Mouse (Mus musculus) lung, embryonic 15.5 days (tissue): Measurements from ENCODE around the gene Calcrl. TPM values are rescaled to one million over a fixed set of nuclear protein-coding genes. Genes with fewer than 3 reads are reported as not detected.

Experiments
- ATAC-seq: fragments of 200-750 bp; cut with Nextera tagmentation; 2 replicates; pipeline ENCODE4 v1.8.0; 2017; ENCODE audit warnings: moderate number of reproducible peaks, borderline replicate concordance; ENCODE audit not compliant: low FRiP score, low TSS enrichment; ENCODE audit errors: extremely low read depth
- H3K27ac ChIP-seq: fragments of 300-500 bp; sonication (generic); 2 replicates; pipeline ENCODE4 v1.5.1; 2015; ENCODE audit warnings: moderate library complexity, mild to moderate bottlenecking, inconsistent platforms
- H3K27me3 ChIP-seq: fragments of 300-500 bp; sonication (generic); 2 replicates; pipeline ENCODE4 v1.6.1; 2015; ENCODE audit warnings: inconsistent platforms
- H3K36me3 ChIP-seq: fragments of 300-500 bp; sonication (generic); 2 replicates; pipeline ENCODE4 v1.6.1; 2015; ENCODE audit warnings: inconsistent platforms
- H3K4me1 ChIP-seq: fragments of 300-500 bp; sonication (generic); 2 replicates; pipeline ENCODE4 v1.6.1; 2015; ENCODE audit warnings: inconsistent platforms
- H3K4me2 ChIP-seq: fragments of 300-500 bp; sonication (generic); 2 replicates; pipeline ENCODE4 v1.6.1; 2015; ENCODE audit warnings: inconsistent platforms, mild to moderate bottlenecking, moderate library complexity
- H3K4me3 ChIP-seq: fragments of 300-500 bp; sonication (generic); 2 replicates; pipeline ENCODE4 v1.5.1; 2015; ENCODE audit warnings: mild to moderate bottlenecking, inconsistent platforms
- H3K9ac ChIP-seq: fragments of 300-500 bp; sonication (generic); 2 replicates; pipeline ENCODE4 v1.6.1; 2015; ENCODE audit warnings: inconsistent platforms
- H3K9me3 ChIP-seq: fragments of 300-500 bp; sonication (generic); 2 replicates; pipeline ENCODE4 v1.6.1; 2016; ENCODE audit warnings: inconsistent platforms
- WGBS: fragments of 180-500 bp; shearing (Covaris S2); methylation state at CpG from one replicate; pipeline ENCODE4 v1.1.7; 2015; 5-methylcytosine and 5-hydroxymethylcytosine counted together
- polyA plus RNA-seq: library from polyadenylated mRNA; unstranded; fragments of >200 nt; fragmentation: Nextera tagmentation; extraction: Ambion mirVana; gene quantifications from 2 replicates; pipeline ENCODE4 v1.2.1, GENCODE M21; 2015

Gene Calcrl
- polyA plus RNA-seq = 60.6 and 77.1 TPM in 2 replicates

DNA sequence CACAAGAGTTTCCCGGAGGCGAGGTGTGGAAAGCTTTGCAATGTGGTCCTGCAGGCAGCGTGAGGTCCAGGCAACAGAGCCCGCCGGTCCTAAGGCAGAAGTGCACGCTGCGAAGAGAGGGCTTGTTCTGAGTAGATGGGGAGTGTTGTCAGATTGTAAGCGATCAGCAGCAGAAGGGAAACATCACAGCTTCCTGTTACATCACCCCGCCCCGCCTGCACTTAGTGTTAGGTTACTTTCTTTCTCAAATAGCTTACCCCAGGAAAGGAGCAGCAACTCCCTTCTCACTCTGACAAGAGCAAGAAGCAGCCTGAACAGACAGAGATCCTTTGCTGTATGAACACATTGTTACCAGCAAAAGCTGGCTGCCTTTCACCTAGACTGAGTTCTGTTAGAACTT lies at the start of gene Calcrl:
Gene Calcrl, minus strand, starts transcription at position 274 of the 400 bp plus-strand sequence.
- WGBS = 0% methylated on average over 10 of the region's 10 CpGs
- H3K27me3 ChIP-seq = no peaks in the 10 kb centered on the region
- peak within 1 kb of the TSS; percentile 43 for H3K4me3 ChIP-seq
- H3K4me2 ChIP-seq = peak within 1 kb of the TSS; percentile 58
- peaks cover 4% of the 10 kb centered on the region; the same call in 1 of the 2 replicates for H3K4me1 ChIP-seq
- peak within 1 kb of the TSS; percentile 78 for H3K27ac ChIP-seq
- peak within 1 kb of the TSS; percentile 42; the same call in 1 of the 2 replicates for H3K9ac ChIP-seq
- no peaks in the 10 kb centered on the region for H3K9me3 ChIP-seq
- no peaks in the 10 kb centered on the region for H3K36me3 ChIP-seq
- ATAC-seq = peak; percentile 93

DNA sequence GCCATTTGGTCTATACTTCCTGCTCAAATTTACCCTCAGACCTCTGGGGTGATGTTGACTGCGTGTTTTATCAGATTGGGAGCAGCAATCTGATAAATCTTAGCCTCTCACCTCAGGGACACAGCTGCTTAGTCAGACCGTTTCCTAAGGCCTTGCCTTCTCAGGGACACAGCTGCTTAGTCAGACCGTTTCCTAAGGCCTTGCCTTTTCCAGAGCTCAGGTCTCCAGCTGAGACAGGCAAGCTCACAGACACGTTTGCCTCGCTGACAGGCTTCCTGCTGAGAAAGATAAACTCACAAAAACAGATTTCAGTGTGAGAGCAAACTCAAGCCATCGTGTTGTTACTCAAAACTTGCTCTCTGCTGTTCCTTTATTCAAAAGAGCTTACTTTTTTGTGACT lies 49.4 kb upstream of the Calcrl start:
- Histone ChIP-seq H3K9ac (peak overlapping the region; percentile 5; the same call in 1 of the 2 replicates), H3K27ac (peak overlapping the region; percentile 35; the same call in 1 of the 2 replicates), H3K4me1 (peaks cover 9% of the 10 kb centered on the region), H3K4me3 (no peak overlapping the region), H3K9me3 (no peaks in the 10 kb centered on the region), H3K4me2 (no peak overlapping the region), H3K27me3 (no peaks in the 10 kb centered on the region), H3K36me3 (0 out of 2 replicates have a peak, but pooled peaks cover 5% of the 10 kb centered on the region)
- 10% methylated on average over 6 of the region's 6 CpGs for WGBS
- no peak for ATAC-seq

DNA sequence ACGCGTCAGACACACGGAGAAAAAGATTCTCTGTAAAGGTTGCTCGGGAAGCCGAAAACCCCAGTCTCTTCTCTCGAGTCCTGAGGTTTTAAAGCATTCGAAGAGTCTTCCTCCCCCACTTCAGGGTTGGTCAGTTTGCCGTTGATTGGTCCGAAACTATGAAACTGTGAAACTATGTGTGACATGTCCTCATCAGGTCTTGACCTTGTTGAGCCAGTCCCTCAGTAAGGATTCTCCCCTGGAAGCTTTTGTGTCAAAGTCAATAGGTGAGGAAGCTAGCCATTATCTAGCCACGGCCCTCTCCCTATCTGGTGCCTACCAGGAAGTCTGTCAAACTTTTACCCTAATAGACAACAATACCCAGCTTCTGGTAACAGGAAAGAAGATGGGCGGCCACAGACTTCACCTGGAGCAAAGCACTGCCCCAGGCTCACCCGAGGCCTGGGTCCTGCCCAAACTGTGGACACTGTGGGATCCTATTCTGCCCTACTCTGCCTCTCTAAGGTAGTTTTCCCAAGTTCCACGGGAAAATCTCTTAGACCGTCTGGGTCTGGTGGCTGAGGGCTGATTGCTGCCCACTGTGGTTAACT lies 48.8 kb upstream of the Calcrl start:
- Histone ChIP-seq H3K4me1 (peaks cover 9% of the 10 kb centered on the region), H3K4me3 (no peak overlapping the region), H3K27me3 (no peaks in the 10 kb centered on the region), H3K36me3 (0 out of 2 replicates have a peak, but pooled peaks cover 8% of the 10 kb centered on the region), H3K27ac (no peak overlapping the region), H3K9ac (no peak overlapping the region), H3K9me3 (no peaks in the 10 kb centered on the region), H3K4me2 (no peak overlapping the region)
- no peak for ATAC-seq
- WGBS = 66% methylated on average over 14 of the region's 14 CpGs

GRCm38 (mm10) chr2:84467391-84467790 lies 42.2 kb upstream of the Calcrl start:
- Histone ChIP-seq H3K4me3 (no peak overlapping the region), H3K36me3 (0 out of 2 replicates have a peak, but pooled peaks cover 3% of the 10 kb centered on the region), H3K27ac (no peak overlapping the region), H3K9ac (no peak overlapping the region), H3K27me3 (no peaks in the 10 kb centered on the region), H3K4me2 (no peak overlapping the region), H3K9me3 (no peaks in the 10 kb centered on the region), H3K4me1 (0 out of 2 replicates have a peak, but pooled peaks cover 3% of the 10 kb centered on the region)
- 70% methylated on average over 4 of the region's 4 CpGs for WGBS
- ATAC-seq = no peak

DNA sequence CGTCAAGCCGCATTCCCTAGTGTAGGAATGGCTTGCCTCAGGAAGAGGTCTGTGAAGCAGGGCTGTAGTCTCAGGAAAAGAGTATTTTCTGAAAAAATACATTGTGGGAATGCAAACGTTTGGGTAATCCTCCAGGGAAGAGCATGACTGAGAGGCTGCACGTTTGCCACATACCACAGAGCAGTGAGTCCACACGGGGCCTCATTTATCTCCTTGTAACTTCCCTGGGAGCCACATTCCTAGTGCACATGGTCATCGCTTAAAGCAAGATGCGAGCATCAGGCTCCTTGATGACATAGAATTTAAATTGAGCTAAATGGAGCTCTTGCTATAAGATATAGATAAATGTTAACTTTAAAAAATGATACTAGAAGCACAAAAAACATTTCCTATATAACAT lies 39.7 kb upstream of the Calcrl start:
- WGBS = 18% methylated on average over 7 of the region's 7 CpGs
- Histone ChIP-seq H3K4me3 (no peak overlapping the region), H3K4me2 (no peak overlapping the region), H3K36me3 (0 out of 2 replicates have a peak, but pooled peaks cover 3% of the 10 kb centered on the region), H3K27ac (no peak overlapping the region), H3K4me1 (0 out of 2 replicates have a peak, but pooled peaks cover 3% of the 10 kb centered on the region), H3K9me3 (no peaks in the 10 kb centered on the region), H3K9ac (no peak overlapping the region), H3K27me3 (no peaks in the 10 kb centered on the region)
- ATAC-seq = no peak

GRCm38 (mm10) chr2:84462411-84462810 lies 37.2 kb upstream of the Calcrl start:
- Histone ChIP-seq H3K4me1 (0 out of 2 replicates have a peak, but pooled peaks cover 3% of the 10 kb centered on the region), H3K9me3 (no peaks in the 10 kb centered on the region), H3K36me3 (no peaks in the 10 kb centered on the region), H3K4me3 (no peak overlapping the region), H3K4me2 (no peak overlapping the region), H3K9ac (no peak overlapping the region), H3K27ac (no peak overlapping the region), H3K27me3 (no peaks in the 10 kb centered on the region)
- 65% methylated on average over 3 of the region's 3 CpGs for WGBS
- ATAC-seq = no peak

DNA sequence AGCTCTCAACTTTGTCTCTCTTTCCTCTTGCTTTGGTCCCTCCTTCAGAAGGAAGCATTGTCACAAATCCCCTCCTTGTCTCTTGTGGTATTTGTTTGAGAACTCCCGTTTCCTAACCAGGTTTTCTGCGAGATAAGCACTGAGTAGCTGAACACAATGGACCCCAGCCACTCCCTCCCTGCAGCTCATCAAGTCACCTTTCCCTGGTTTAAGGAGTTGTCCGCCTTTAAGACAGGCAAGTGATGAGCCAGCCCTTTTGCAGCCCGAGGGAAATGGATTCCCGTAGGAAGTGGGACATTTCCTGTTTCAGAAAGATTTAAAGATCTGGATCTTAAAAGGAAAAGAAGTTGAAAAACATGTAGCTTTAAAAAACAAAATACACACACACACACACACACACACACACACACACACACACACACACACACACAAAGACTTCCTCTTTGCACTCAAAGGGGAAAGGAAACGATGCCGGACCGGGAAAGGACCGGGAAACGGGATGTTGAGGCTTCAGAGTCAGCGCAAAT lies 34.5 kb upstream of the Calcrl start:
- no peaks in the 10 kb centered on the region for H3K9me3 ChIP-seq
- WGBS = 46% methylated on average over 11 of the region's 11 CpGs
- no peaks in the 10 kb centered on the region for H3K27me3 ChIP-seq
- H3K27ac ChIP-seq = peak overlapping the region; percentile 37; the same call in 1 of the 2 replicates
- H3K36me3 ChIP-seq = no peaks in the 10 kb centered on the region
- 0 out of 2 replicates have a peak overlapping the region, but pooled peaks have one; percentile 13 for H3K4me2 ChIP-seq
- no peaks in the 10 kb centered on the region for H3K4me1 ChIP-seq
- H3K9ac ChIP-seq = no peak overlapping the region
- no peak overlapping the region for H3K4me3 ChIP-seq
- no peak for ATAC-seq

DNA sequence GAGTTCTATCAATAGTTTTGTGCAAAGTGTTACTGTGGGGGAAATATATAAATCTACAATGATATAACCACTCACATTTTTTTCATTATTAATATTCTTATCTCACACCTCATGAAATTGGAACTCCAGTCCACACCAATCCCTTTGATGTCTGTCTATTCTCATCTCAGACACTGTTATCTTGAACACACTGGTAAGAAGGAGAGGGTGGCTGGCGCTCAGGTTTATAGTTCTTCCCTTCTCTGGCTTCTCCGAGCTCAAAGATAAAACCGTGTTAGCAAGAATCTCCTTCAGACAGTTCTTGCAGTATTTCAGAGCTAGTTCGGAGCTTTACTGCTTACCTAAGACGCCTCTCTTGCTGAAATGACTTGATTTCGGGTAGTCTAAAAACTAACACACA lies 32.0 kb upstream of the Calcrl start:
- H3K9me3 ChIP-seq = no peaks in the 10 kb centered on the region
- WGBS = 57% methylated on average over 6 of the region's 6 CpGs
- no peak overlapping the region for H3K27ac ChIP-seq
- H3K4me1 ChIP-seq = no peaks in the 10 kb centered on the region
- ATAC-seq = no peak
- H3K4me2 ChIP-seq = no peak overlapping the region
- peaks cover under 1% of the 10 kb centered on the region; the same call in 1 of the 2 replicates for H3K36me3 ChIP-seq
- no peaks in the 10 kb centered on the region for H3K27me3 ChIP-seq
- H3K9ac ChIP-seq = no peak overlapping the region
- H3K4me3 ChIP-seq = no peak overlapping the region

GRCm38 (mm10) chr2:84455236-84455799 lies 30.1 kb upstream of the Calcrl start:
- peaks cover 7% of the 10 kb centered on the region; the same call in 1 of the 2 replicates for H3K36me3 ChIP-seq
- no peak overlapping the region for H3K4me2 ChIP-seq
- H3K4me3 ChIP-seq = no peak overlapping the region
- H3K9me3 ChIP-seq = no peaks in the 10 kb centered on the region
- no peak overlapping the region for H3K27ac ChIP-seq
- H3K27me3 ChIP-seq = no peaks in the 10 kb centered on the region
- no peak for ATAC-seq
- no peaks in the 10 kb centered on the region for H3K4me1 ChIP-seq
- 7% methylated on average over 5 of the region's 5 CpGs for WGBS
- no peak overlapping the region for H3K9ac ChIP-seq

GRCm38 (mm10) chr2:84454551-84455235 lies 29.5 kb upstream of the Calcrl start:
- H3K4me1 ChIP-seq = no peaks in the 10 kb centered on the region
- no peaks in the 10 kb centered on the region for H3K9me3 ChIP-seq
- H3K27ac ChIP-seq = no peak overlapping the region
- peaks cover 7% of the 10 kb centered on the region; the same call in 1 of the 2 replicates for H3K36me3 ChIP-seq
- WGBS = 58% methylated on average over 10 of the region's 10 CpGs
- no peak for ATAC-seq
- peak overlapping the region; percentile 13; the same call in 1 of the 2 replicates for H3K4me2 ChIP-seq
- H3K9ac ChIP-seq = no peak overlapping the region
- H3K27me3 ChIP-seq = no peaks in the 10 kb centered on the region
- H3K4me3 ChIP-seq = no peak overlapping the region

DNA sequence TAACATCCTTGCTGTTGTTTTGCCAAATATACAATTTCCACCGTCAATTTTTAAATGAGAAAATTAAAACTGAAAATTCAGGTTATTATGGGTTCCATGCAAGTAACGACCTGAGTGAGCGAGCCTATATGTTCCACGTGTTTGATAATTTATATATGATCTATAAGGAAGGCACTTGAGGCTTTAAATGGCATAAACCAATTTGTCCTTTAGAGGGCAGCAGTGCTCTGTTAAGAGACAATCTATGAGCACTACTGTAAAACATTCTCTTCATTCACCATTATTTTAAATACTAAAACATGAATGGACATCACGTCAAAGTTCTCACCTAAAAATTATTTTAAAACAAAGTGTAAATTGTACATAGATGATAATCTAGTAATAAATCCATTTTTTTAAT lies 28.8 kb upstream of the Calcrl start:
- no peak overlapping the region for H3K9ac ChIP-seq
- H3K36me3 ChIP-seq = peaks cover 7% of the 10 kb centered on the region; the same call in 1 of the 2 replicates
- H3K4me3 ChIP-seq = no peak overlapping the region
- H3K27me3 ChIP-seq = no peaks in the 10 kb centered on the region
- H3K4me1 ChIP-seq = no peaks in the 10 kb centered on the region
- 16% methylated on average over 5 of the region's 5 CpGs for WGBS
- no peaks in the 10 kb centered on the region for H3K9me3 ChIP-seq
- ATAC-seq = no peak
- no peak overlapping the region for H3K27ac ChIP-seq
- no peak overlapping the region for H3K4me2 ChIP-seq
